Mouse (Mus musculus): ENCODE measurements around the gene Shc1. TPM values are rescaled to one million over a fixed set of nuclear protein-coding genes. Genes with fewer than 3 reads are reported as not detected.

The Shc1 gene
- polyA plus RNA-seq, 1 experiment from 2014 or later: 54.8 TPM

GRCm38 (mm10) chr3:89393605-89394004, 24.6 kb upstream of the Shc1 start:
- Histone ChIP-seq H3K36me3 (no peaks in the 10 kb centered on the region), H3K9ac (peak overlapping the region; percentile 59), H3K4me3 (peak overlapping the region; percentile 55), H3K27me3 (peaks cover 46% of the 10 kb centered on the region), H3K4me2 (replicated peaks) (peak overlapping the region; percentile 100), H3K9me3 (replicated peaks) (no peaks in the 10 kb centered on the region), H3K27ac (peak overlapping the region; percentile 71), H3K4me1 (peaks cover 62% of the 10 kb centered on the region)
- ATAC-seq (ENCODE audit: low FRiP score): peak; percentile 93
- WGBS: 1% methylated on average over 15 of the region's 15 CpGs

GRCm38 (mm10) chr3:89394006-89394893, 24.0 kb upstream of the Shc1 start, which contains the start of gene Zbtb7b:
Zbtb7b (minus strand) TSS chr3:89394776.
- peak within 1 kb of the TSS; percentile 55 for H3K4me3 ChIP-seq
- peak within 1 kb of the TSS; percentile 100 for H3K4me2 ChIP-seq (replicated peaks)
- H3K9me3 ChIP-seq (replicated peaks): no peaks in the 10 kb centered on the region
- H3K36me3 ChIP-seq: no peaks in the 10 kb centered on the region
- H3K27ac ChIP-seq: peak within 1 kb of the TSS; percentile 71
- peaks cover 46% of the 10 kb centered on the region for H3K27me3 ChIP-seq
- H3K4me1 ChIP-seq: peaks cover 62% of the 10 kb centered on the region
- peak; percentile 59 for ATAC-seq (ENCODE audit: low FRiP score)
- under 1% methylated on average over 39 of the region's 42 CpGs for WGBS
- peak within 1 kb of the TSS; percentile 59 for H3K9ac ChIP-seq

- Histone ChIP-seq H3K9ac (peak overlapping the region; percentile 32; the same call in 1 of the 2 replicates), H3K9me3 (replicated peaks) (no peaks in the 10 kb centered on the region), H3K36me3 (no peaks in the 10 kb centered on the region), H3K27ac (no peak overlapping the region), H3K27me3 (peaks cover 44% of the 10 kb centered on the region), H3K4me1 (peaks cover 62% of the 10 kb centered on the region), H3K4me2 (replicated peaks) (peak overlapping the region; percentile 100), H3K4me3 (peak overlapping the region; percentile 55)
- WGBS: under 1% methylated on average over 12 of the region's 12 CpGs
- no peak; the same call in 1 of the 2 replicates for ATAC-seq (ENCODE audit: low FRiP score)
Observed at GRCm38 (mm10) chr3:89394894-89395256, 23.4 kb upstream of the Shc1 start.

- no peak for ATAC-seq (ENCODE audit: low FRiP score)
- 2% methylated on average over 10 of the region's 10 CpGs for WGBS
- Histone ChIP-seq H3K27ac (no peak overlapping the region), H3K9me3 (replicated peaks) (no peaks in the 10 kb centered on the region), H3K4me3 (peak overlapping the region; percentile 55), H3K4me2 (replicated peaks) (peak overlapping the region; percentile 100), H3K36me3 (no peaks in the 10 kb centered on the region), H3K4me1 (peaks cover 59% of the 10 kb centered on the region), H3K9ac (0 out of 2 replicates have a peak overlapping the region, but pooled peaks have one; percentile 32), H3K27me3 (peaks cover 39% of the 10 kb centered on the region)
Observed at GRCm38 (mm10) chr3:89395419-89395805, 22.8 kb upstream of the Shc1 start.

- H3K4me1 ChIP-seq: peaks cover 53% of the 10 kb centered on the region
- peak overlapping the region; percentile 55 for H3K4me3 ChIP-seq
- ATAC-seq (ENCODE audit: low FRiP score): no peak
- peaks cover 33% of the 10 kb centered on the region for H3K27me3 ChIP-seq
- H3K9ac ChIP-seq: peak overlapping the region; percentile 56
- under 1% methylated on average over 43 of the region's 44 CpGs for WGBS
- H3K4me2 ChIP-seq (replicated peaks): peak overlapping the region; percentile 100
- H3K36me3 ChIP-seq: no peaks in the 10 kb centered on the region
- no peak overlapping the region for H3K27ac ChIP-seq
- no peaks in the 10 kb centered on the region for H3K9me3 ChIP-seq (replicated peaks)
Observed at GRCm38 (mm10) chr3:89395806-89396653, 22.2 kb upstream of the Shc1 start.

GRCm38 (mm10) chr3:89396654-89397005, 21.6 kb upstream of the Shc1 start:
- Histone ChIP-seq H3K4me2 (replicated peaks) (peak overlapping the region; percentile 100), H3K4me1 (peaks cover 47% of the 10 kb centered on the region), H3K9ac (0 out of 2 replicates have a peak overlapping the region, but pooled peaks have one; percentile 1), H3K27ac (no peak overlapping the region), H3K36me3 (peaks cover 5% of the 10 kb centered on the region; the same call in 1 of the 2 replicates), H3K9me3 (replicated peaks) (no peaks in the 10 kb centered on the region), H3K27me3 (peaks cover 28% of the 10 kb centered on the region), H3K4me3 (peak overlapping the region; percentile 55; the same call in 1 of the 2 replicates)
- no peak for ATAC-seq (ENCODE audit: low FRiP score)
- WGBS: under 1% methylated on average over 4 of the region's 4 CpGs

GRCm38 (mm10) chr3:89401329-89401728, 16.9 kb upstream of the Shc1 start:
- Histone ChIP-seq H3K27ac (no peak overlapping the region), H3K4me3 (no peak overlapping the region), H3K9ac (no peak overlapping the region), H3K36me3 (peaks cover 40% of the 10 kb centered on the region), H3K4me2 (replicated peaks) (no peak overlapping the region), H3K27me3 (peaks cover under 1% of the 10 kb centered on the region; the same call in 1 of the 2 replicates), H3K9me3 (replicated peaks) (no peaks in the 10 kb centered on the region), H3K4me1 (peaks cover 5% of the 10 kb centered on the region; the same call in 1 of the 2 replicates)
- no peak for ATAC-seq (ENCODE audit: low FRiP score)
- WGBS: 89% methylated on average over 7 of the region's 7 CpGs

- Histone ChIP-seq H3K36me3 (peaks cover 40% of the 10 kb centered on the region), H3K9me3 (replicated peaks) (no peaks in the 10 kb centered on the region), H3K27ac (no peak within 1 kb of the TSS), H3K9ac (no peak within 1 kb of the TSS), H3K4me3 (no peak within 1 kb of the TSS), H3K27me3 (no peaks in the 10 kb centered on the region), H3K4me1 (no peaks in the 10 kb centered on the region), H3K4me2 (replicated peaks) (no peak within 1 kb of the TSS)
- ATAC-seq (ENCODE audit: low FRiP score): no peak
- 69% methylated on average over 5 of the region's 5 CpGs for WGBS
Observed at GRCm38 (mm10) chr3:89402693-89403092, 15.6 kb upstream of the Shc1 start, which contains the start of gene Lenep. Lenep (minus strand) TSS chr3:89402793.

- no peak overlapping the region for H3K4me2 ChIP-seq (replicated peaks)
- H3K9me3 ChIP-seq (replicated peaks): no peaks in the 10 kb centered on the region
- no peak overlapping the region for H3K4me3 ChIP-seq
- H3K27me3 ChIP-seq: no peaks in the 10 kb centered on the region
- no peak overlapping the region for H3K9ac ChIP-seq
- WGBS: 92% methylated on average over 6 of the region's 6 CpGs
- no peak overlapping the region for H3K27ac ChIP-seq
- H3K4me1 ChIP-seq: peaks cover 12% of the 10 kb centered on the region
- no peak for ATAC-seq (ENCODE audit: low FRiP score)
- H3K36me3 ChIP-seq: peaks cover 32% of the 10 kb centered on the region
Observed at GRCm38 (mm10) chr3:89406887-89407286, 11.4 kb upstream of the Shc1 start.

- WGBS: 62% methylated on average over 16 of the region's 16 CpGs
- peaks cover 16% of the 10 kb centered on the region for H3K36me3 ChIP-seq
- no peak overlapping the region for H3K9ac ChIP-seq
- H3K4me2 ChIP-seq (replicated peaks): no peak overlapping the region
- peaks cover 15% of the 10 kb centered on the region for H3K4me1 ChIP-seq
- no peaks in the 10 kb centered on the region for H3K27me3 ChIP-seq
- no peak overlapping the region for H3K27ac ChIP-seq
- no peak for ATAC-seq (ENCODE audit: low FRiP score)
- H3K4me3 ChIP-seq: no peak overlapping the region
- H3K9me3 ChIP-seq (replicated peaks): no peaks in the 10 kb centered on the region
Observed at GRCm38 (mm10) chr3:89408448-89408847, 9.8 kb upstream of the Shc1 start.

GRCm38 (mm10) chr3:89409701-89410100, 8.5 kb upstream of the Shc1 start:
- Histone ChIP-seq H3K9me3 (replicated peaks) (no peaks in the 10 kb centered on the region), H3K9ac (no peak overlapping the region), H3K4me2 (replicated peaks) (no peak overlapping the region), H3K27me3 (no peaks in the 10 kb centered on the region), H3K36me3 (peaks cover 16% of the 10 kb centered on the region), H3K4me3 (no peak overlapping the region), H3K4me1 (peaks cover 15% of the 10 kb centered on the region), H3K27ac (no peak overlapping the region)
- no peak for ATAC-seq (ENCODE audit: low FRiP score)
- 92% methylated on average over 3 of the region's 3 CpGs for WGBS

GRCm38 (mm10) chr3:89410864-89411263, 7.4 kb upstream of the Shc1 start:
- no peak for ATAC-seq (ENCODE audit: low FRiP score)
- 82% methylated on average over 10 of the region's 10 CpGs for WGBS
- peak overlapping the region; percentile 65 for H3K4me2 ChIP-seq (replicated peaks)
- peak overlapping the region; percentile 44 for H3K4me3 ChIP-seq
- no peaks in the 10 kb centered on the region for H3K27me3 ChIP-seq
- H3K27ac ChIP-seq: peak overlapping the region; percentile 40; the same call in 1 of the 2 replicates
- H3K4me1 ChIP-seq: peaks cover 15% of the 10 kb centered on the region
- H3K9me3 ChIP-seq (replicated peaks): no peaks in the 10 kb centered on the region
- peak overlapping the region; percentile 60 for H3K9ac ChIP-seq
- H3K36me3 ChIP-seq: peaks cover 20% of the 10 kb centered on the region

All from hindbrain, embryonic 12.5 days (tissue).